Mouse (Mus musculus) adrenal gland, postnatal 25 days (tissue): ENCODE results near the gene Slfn14. TPM values are rescaled to one million over a fixed set of nuclear protein-coding genes. Genes with fewer than 3 reads are reported as not detected.
"Not testable (repeated sequence)": the region's sequence is repeated elsewhere in the genome, so short reads cannot be mapped to it uniquely, and the experiment has no call there.

Experiments used
- DNase-seq: peaks from one replicate; pipeline ENCODE4 v3.0.0; 2021; ENCODE audit warnings: mixed read lengths
- long read RNA-seq: library from polyadenylated mRNA; stranded (forward); transcript quantifications from one replicate; pipeline ENCODE4 v2.0.0, GENCODE M21; 2021
- total RNA-seq: library from RNA; stranded (reverse); gene quantifications from 2 replicates; pipeline ENCODE4 v1.2.3, GENCODE M21; 2021

Slfn14 gene
- total RNA-seq, result not detected in 2 replicates
- long read RNA-seq, result 0 reads

DNA sequence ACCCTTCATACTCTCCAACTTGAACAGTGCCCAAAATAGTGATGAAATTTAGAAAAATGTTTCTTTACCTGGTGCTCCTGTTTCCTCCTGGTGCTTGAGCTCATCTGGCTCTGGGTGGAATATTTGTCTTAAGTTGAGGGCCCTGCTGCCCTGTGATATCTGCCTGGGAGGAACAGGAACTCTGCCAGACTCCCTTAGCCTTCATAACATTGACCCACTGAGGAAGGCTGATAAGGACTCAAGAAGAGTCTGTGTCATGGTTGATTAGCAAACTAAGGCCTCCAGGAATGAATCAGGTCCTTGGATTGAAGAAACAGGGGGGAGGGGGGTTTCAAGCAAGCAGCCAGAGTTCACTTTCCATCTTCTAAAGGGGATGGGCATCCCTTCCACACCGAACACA, at the start of gene Slfn14:
Gene Slfn14 (minus strand): TSS at position 161 of the 400 bp plus-strand sequence.
- DNase-seq, result no peak

DNA sequence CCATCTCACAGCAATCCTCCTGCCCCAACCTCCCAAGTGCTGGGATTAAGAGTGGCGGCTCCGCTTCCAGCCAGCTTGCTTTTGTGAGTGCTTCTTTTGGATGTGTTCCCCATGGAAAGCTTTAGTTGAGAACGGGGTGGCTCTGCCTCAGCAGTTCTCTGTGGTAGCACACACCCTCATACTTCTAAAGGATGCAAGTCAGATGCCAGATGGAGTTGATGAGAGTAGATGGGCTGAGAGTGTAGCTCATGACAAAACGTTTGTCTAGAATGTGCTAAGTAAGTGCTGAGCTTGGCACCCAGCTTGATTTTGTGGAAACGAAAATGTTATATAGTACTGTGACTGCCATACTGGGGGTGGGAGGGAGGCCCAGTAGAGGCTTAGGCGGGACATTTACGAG, 49.3 kb upstream of the Slfn14 start:
- no peak for DNase-seq

DNA sequence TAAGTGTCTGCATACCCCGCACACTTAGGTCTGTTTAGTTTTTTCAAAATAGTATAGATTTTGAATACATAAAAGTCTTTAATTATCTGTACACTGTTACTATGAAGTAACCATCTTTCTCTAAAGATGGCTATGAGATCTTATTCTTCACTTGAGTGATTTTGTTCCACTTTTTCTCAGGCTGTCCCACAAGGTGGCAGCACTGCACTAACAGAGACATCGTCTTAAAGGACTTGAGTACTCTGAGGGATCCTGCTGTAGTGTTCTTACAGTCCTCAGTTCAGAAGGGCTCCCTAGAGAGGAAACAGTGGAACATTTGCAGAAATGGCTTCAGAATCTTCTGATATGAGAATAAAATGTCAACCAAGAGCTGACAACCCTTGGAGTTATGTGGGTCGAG, 40.9 kb upstream of the Slfn14 start:
- DNase-seq, result peak; percentile 54

DNA sequence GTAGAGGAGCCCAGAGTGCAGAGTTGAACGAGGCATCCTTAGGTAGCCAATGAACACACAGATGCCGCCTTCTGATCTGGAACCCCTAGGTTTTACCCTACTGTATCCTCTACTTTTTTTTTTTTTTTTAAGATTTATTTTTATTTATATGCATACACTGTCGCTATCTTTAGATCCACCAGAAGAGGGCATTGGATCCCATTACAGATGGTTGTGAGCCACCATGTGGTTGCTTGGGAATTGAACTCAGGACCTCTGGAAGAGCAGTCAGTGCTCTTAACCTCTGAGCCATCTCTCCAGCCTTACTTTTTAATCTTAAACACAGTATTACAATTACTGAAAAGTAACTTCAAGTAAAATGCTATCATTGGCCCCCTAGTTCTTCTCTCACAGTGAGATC, 40.2 kb upstream of the Slfn14 start:
- DNase-seq, result not testable (repeated sequence)

DNA sequence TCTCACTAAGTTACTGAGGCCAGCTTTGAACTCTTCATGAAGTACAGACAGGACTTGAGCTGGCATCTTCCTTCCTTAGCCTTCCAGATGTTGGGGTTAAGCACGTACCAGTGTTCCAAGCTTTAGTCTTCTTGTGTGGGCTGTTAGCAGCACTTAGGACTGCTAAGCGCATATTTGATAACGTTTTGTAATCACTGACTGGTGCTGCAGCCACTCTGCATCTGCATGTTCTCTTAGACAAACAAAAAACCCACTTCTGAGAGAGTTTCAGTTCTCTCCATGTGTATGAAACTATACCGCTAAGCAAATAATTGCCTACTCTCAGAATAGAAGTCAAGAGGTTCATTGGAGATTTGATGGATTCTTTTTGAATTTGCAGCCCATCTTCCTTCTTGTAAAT, 32.5 kb upstream of the Slfn14 start:
- DNase-seq, result no peak

DNA sequence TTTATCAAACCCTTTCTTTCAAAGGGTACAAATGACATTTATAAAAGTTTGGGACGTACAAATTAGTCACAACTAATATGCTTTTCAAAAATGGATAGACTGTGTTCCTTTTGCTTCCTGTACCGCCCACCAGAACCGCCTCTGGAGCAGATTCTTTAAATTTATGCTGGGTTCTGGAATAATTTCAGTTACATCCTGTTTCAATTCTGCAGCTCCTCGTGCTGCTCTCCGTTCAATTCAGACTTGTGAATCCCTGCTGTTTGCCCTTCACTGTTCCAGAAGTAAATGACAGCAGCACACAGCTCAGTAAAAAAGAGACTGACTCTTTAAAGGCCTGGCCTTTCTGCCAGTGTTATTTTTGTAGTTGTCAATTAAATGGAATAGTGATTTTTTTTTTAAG, 25.9 kb upstream of the Slfn14 start:
- no peak for DNase-seq

DNA sequence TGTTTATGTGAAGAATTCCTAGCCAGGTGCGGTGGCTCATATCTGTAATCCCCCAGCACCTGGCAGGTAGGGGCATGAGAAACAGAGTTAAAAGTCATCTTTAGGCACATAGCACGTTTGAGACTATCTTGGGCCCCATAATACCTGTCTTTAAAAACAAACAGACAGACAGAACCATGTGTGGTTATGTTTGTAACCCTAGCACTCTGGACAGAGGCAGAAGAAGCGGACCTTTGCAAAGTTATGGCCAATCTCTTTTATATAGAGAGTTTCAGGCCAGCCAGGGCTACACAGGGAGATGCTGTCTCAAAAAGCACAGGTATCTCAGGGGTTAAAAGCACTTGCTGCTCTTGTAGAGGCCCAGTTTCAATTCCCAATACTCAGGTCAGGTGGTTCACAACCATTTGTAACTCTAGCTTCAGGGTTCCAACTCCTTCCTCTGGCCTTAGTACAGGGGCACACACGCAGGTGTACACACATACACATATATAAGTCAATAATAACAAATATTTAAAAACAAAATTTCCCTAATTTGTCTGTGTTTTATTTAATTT, 20.3 kb upstream of the Slfn14 start:
- DNase-seq, result no peak

DNA sequence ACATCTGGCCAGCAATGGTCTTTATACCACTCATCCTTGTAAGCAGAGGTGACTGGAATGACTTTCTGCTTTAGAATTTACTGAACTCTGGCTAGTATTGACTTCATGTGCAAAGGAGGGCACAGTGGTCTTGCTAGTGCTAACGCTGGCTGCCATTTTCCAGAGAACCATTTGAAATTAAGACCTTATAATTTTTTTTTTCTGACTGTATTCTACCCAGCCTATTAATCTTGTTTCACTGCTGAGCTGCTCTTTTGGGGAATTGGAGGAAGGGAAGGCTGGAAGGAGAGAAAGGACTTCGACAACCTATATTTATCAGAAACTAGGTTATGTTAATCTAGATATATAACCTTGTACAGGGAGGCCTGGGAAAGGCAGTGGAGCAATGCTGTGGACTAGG, 18.0 kb upstream of the Slfn14 start:
- no peak for DNase-seq

DNA sequence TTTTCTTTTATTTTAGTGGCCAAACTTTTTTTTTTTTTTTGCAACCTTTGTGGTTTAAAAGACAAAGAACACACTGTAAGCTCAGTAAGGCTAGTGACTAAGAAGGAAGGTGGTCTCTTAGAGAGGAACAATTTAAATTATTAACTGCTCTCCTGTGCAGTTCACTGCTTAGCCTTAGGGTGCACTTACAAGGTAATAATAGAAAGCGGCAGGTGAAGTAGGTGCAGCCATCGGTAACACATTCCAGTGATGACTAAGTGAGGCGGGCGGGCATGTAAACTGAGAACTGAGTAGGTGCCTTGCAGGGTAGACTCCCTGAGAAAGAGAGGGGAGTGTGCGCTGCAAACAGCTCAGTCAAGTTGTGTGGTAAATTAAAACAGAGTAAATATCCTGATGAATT, 17.2 kb upstream of the Slfn14 start:
- DNase-seq, result no peak

DNA sequence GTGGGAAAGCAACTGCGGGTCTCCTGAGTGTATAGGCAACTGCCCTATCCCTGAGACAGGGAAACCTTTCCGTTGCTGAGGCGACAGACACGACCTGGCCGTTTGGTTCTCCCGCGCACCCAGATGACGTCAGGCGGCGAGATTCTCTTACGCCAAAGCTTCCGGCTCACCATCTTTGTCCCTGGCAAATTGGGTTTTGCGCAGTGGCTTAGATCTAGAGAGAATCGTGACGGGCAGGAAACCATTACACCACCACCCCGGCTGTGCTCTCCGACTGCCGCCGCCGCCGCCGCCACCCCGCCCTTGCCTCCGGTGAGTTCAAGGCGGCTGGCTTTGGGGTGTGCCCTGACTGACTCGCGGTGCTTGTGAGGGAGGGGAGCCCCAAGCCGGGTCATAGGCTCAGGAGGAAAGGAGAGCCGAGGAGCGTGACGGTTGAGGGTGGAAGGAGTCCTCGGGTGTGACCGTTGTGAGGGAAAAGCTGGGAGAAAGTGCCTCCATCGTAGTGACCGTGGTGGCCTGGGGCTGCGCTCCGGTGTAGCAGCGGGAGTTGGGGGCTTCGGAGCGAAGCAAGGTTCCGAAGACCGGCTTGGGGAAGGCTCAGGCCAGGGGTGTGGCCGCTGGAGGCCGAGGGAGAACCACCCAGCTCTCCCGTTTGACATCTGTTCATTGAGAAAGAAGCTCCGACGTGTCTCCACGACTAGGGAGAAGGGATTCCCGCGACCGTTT, 16.2 kb upstream of the Slfn14 start, which contains the start of gene Pex12:
Gene Pex12 (minus strand): TSS at position 61 of the 726 bp plus-strand sequence.
- peak; percentile 95 for DNase-seq

DNA sequence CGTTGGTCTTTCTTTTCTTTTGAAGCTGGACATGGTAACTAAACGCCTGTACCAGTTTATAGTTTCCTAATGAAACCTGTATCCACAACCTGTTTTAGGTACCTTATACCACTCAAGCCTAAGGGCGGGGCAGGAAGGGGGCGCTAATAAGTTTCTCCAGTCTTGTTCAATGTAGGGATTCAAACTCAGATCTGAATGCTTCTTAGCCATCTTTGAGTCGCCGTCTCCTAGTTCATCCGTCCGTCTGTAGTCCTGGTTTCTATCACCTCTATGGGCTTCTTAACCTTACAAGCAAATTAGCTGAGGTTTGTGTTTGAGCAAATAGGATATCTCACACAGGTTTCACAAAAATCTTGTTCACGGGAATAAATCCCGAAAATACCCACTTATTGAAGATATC, 15.6 kb upstream of the Slfn14 start:
- DNase-seq, result no peak

DNA sequence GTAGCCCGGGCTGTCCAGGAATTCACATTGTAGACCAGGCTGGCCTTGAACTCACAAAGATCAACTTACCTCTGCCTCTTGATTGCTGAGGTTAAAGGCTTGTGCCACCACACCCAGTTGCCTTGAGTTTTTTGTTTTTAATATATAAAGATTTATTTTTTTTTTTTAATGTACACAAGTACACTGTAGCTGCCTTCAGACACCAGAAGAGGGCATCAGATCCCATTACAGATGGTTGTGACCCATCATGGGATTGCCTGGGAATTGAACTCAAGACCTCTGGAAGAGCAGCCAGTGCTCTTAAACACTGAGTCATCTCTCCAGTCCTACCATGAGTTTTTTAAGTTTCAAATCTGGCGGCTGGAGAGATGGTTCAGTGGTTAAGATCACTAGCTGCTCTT, 14.9 kb upstream of the Slfn14 start:
- no peak for DNase-seq

DNA sequence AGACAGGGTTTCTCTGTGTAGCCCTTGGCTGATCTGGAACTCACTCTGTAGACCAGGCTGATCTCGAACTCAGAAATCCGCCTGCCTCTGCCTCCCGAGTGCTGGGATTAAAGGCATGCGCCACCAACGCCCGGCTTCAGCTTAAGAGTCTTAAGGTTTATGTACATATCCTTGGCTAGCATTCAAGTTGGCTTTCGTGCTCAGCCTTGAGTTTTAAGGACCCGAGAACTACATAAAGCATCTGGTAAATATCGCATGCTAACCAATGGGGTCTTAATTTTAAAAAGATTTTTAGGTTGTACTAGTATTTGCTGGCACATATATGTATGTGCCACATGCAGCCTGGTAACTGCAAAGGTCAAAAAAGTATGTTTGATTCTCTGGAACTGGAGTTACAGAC, 13.2 kb upstream of the Slfn14 start:
- DNase-seq, result no peak

DNA sequence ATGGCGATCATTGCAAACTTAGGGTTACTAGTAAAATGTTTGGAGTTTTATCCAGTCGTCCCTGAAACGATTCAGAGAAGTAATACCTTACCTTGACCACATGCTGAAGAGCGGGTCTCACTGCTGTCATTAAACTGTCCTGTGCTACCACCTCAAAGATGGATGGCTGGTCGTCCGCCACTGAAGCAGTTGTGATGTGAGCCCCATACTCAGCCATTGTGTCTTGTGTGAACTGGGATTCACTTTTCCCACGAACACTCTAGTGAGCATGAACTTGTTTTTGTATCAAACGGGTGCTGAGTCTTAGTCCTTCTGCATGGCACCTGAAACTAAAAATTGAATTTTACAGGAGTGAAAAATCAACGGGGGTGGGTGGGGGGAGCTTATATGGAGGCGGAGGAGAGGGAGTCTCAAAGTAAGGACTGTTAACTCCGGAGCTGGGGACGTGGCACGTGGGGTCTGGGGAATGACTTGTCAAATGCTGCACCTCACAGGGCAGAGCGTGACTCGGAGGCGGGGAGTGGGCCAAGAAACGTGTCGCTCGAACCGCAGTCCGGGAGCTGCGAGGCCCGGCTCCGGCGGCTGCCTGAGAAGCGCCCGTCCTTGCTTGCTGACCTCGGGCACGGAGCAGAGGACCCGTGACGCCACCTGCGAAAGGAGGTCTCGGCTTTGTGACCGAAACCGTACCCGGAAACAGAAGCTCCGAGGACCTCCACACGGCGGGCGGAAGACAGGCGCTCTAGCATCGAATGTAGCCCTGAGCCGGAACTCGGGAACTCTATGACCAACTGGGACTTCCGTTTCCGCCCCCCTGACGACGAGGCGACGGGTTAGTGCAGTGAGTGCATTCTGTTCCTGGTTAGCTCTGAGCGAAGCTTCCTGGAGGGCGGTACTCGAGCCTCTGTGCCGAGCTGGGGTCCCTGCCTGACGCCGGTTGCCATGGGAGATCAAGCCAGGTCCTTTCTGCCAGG, 12.0 kb upstream of the Slfn14 start, which contains the start of gene Ap2b1:
Gene Ap2b1 (plus strand): TSS at position 800 of the 971 bp plus-strand sequence.
- DNase-seq, result peak; percentile 89

DNA sequence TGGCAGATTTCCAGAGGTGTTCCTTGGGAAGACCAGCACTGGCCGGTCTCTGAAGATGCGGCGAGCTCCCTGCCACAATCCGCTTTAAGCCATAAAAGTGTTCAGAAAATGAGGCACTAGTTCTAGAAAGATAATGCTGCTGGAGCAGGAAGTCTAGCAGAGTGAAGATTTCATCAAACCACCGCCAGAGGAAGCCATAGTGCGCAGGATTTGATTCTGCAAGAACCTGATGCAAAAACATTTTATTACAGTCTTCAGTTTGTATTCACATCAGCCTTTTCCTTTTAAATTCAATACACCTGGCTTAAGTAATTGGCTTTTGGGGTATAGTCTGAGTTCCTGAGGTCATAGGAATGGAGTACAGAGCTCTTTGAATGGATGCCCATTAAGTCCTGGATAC, 11.3 kb upstream of the Slfn14 start:
- DNase-seq, result no peak

DNA sequence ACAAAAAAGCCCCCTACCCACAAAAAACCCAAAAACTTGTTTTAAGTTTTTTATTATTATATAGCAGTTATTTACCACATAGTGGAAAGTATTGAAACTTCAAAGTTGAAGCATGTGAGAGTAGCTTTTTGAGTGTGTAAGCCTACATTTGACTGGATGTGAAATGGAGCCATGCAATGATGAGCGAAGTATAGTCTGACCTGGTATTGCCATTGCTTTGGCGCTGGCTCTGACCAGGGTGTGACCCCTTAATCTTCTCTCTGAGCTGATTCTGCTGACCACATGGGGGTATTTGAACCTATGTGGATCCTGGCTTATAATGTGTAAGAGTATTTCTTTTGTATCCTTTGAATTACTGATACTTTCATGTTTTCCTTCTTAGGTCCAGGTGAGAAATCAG, 7.6 kb upstream of the Slfn14 start:
- DNase-seq, result no peak

DNA sequence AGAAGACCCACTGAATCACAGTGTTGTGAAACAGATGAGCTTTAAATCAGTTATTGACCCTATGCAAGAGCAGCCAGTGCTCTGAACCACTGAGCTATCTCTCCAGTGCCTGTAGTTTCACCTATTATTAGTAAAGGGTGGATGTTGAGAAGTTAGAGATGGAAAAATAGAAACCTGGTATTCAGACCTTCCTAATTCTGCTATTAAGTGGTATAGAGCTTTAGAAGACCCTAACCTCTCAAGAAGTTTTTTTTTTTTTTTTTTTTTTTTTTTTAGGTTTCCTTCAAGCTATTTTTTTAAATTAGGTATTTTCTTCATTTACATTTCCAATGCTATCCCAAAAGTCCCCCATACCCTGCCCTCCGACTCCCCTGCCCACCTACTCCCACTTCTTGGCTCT, 6.7 kb upstream of the Slfn14 start:
- no peak for DNase-seq

DNA sequence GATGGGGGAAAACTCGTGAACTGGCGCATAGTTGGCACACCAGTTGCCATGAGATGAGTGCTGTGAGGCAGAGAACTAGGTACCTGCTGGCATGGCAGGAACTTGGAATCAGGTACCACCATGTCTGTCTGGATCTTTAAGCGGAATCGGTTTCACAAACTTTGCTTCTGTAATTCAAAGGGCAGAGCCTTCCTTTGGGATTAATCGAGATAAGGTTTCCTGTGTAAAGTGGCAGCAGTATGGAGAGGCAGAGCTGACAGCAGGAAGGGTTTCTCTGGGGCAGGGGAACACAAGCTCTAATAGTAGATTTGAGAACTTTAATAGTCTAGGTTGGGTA, 5.7 kb upstream of the Slfn14 start:
- DNase-seq, result no peak

DNA sequence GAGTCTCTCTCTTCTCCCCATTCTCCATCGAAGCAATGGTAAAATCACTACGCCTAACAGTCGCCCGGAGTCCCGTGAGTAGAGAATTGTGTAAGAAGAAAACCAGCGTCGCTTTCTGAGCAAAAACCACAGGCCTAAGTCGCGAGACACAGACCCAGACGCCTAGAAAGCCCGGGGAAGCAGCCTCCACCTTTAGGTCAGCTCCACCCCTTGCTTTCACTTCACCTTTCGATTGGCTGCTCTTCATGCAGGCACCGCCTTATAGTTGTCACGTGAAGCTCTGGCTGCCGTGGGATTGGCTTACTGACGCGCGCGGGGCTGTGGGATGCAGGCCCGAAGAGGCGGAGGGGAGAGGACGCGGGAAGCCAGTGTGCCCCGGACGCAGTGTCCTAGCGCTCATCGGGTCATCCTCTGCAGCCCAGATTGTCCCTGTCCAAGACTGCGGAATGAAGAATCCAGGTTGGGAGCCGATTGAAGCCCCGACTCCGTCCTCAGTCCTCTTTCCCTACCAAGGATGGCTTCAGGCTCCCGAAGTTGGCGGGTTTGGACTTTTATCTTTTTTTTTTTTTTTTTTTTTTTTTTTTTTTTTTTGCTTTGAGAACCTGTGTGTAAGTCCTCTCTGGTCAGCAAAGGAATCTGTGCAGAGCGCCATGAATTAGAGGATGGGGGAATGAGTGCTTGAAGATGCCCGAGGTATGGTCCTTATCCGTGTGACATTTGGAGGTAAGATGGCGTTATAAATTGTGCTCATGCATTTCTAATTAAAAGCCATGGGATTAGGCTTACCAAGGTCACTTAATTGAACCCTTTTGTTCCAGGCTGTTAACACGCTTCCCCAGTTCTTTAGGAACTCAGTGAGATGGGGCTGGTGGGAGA, 5.1 kb upstream of the Slfn14 start:
- DNase-seq, result peak; percentile 94

DNA sequence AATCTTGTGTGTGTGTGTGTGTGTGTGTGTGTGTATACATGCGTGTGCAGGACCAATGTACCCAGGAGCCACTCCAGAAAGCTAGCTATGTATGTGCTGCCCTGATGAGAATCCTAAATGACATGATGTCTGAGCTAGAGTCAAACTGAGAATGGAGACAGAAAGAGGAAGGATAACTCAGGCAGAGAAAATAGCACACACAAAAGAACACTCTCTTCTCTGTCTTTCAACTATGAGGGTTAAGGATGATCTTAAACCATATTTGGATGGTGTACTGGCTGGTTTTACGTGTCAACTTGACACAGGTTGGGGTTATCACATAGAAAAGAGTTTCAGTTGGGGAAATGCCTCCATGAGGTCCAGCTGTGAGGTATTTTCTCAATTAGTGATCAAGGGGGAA, 3.1 kb upstream of the Slfn14 start:
- no peak for DNase-seq

DNA sequence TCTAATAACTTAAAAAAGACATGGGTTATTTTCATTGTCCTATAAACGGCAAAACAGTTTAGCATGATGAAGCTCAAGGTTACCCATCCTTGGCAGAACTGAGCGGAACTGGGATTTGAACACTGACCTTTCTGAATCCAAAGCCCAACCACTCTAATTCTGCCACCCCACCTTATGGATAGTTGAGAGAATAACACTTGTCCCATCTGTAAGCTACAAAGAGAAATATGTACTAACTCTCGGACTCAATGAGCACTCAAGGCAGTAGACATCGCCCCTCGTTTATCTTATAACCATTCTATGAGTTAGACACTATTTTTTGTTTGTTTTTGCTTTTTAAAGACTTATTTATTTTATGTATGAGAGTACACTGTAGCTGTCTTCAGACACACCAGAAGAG, 2.5 kb upstream of the Slfn14 start:
- DNase-seq, result no peak

DNA sequence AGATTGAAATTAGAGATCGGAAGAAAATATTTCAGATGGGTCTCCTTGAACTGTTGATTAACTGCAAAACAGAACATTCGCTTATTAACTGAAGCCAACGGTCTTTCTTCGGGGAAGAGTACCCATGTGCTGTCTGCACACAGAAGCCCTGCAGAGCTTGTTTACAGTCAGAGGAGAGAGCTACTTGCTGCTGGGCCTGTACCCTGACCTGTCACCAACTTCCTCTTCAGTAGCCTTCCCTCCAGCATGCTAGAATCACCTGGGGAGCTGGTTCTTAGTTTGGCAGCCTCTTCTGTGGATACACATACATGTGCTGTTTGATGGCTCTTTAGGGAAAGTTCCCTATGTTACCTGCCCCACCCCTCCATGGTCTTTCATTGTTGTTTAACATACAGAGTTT, 899 bp downstream of the Slfn14 start:
- no peak for DNase-seq
